Mouse (Mus musculus) liver, postnatal 0 days (tissue): ENCODE data around the gene Fbxo48. TPM values are rescaled to one million over a fixed set of nuclear protein-coding genes. Genes with fewer than 3 reads are reported as not detected.

ENCODE experiments used
- ATAC-seq: fragments of 200-750 bp; cut with Nextera tagmentation; 2 replicates; pipeline ENCODE4 v1.8.0; 2017; ENCODE audit warnings: mild to moderate bottlenecking, moderate library complexity
- DNase-seq: peaks from one replicate; pipeline ENCODE4 v3.0.0-alpha.2; 2016
- H3K27ac ChIP-seq: fragments of 300-500 bp; sonication (generic); 2 replicates; pipeline ENCODE4 v1.5.1; 2014; ENCODE audit warnings: antibody characterized with exemption, moderate library complexity, mild to moderate bottlenecking, low read depth
- H3K27me3 ChIP-seq: fragments of 300-500 bp; sonication (generic); 2 replicates; pipeline ENCODE4 v1.6.1; 2014; ENCODE audit warnings: low read length, control low read depth, mixed read lengths; ENCODE audit not compliant: insufficient read depth
- H3K36me3 ChIP-seq: fragments of 300-500 bp; sonication (generic); replicated peaks from 2 replicates; pipeline ENCODE4 v1.6.1; 2014; ENCODE audit warnings: mild to moderate bottlenecking, control low read depth, low read length, moderate library complexity, mixed read lengths; ENCODE audit not compliant: insufficient read depth
- H3K4me1 ChIP-seq: fragments of 300-500 bp; sonication (generic); 2 replicates; pipeline ENCODE4 v1.6.1; 2014; ENCODE audit warnings: antibody characterized with exemption, mild to moderate bottlenecking, control low read depth; ENCODE audit not compliant: insufficient read depth
- H3K4me2 ChIP-seq: fragments of 300-500 bp; sonication (generic); 2 replicates; pipeline ENCODE4 v1.6.1; 2014; ENCODE audit warnings: low read depth, mild to moderate bottlenecking, low read length, moderate library complexity, mixed read lengths
- H3K4me3 ChIP-seq: fragments of 300-500 bp; sonication (generic); 2 replicates; pipeline ENCODE4 v1.5.1; 2014; ENCODE audit warnings: low read depth, low read length
- H3K9ac ChIP-seq: fragments of 300-500 bp; sonication (generic); replicated peaks from 2 replicates; pipeline ENCODE4 v1.6.1; 2014; ENCODE audit warnings: mild to moderate bottlenecking, moderate library complexity
- H3K9me3 ChIP-seq: fragments of 300-500 bp; sonication (generic); 2 replicates; pipeline ENCODE4 v1.6.1; 2016; ENCODE audit warnings: mild to moderate bottlenecking, control low read depth, low read length, mixed read lengths
- CTCF ChIP-seq: sonication (generic); IDR thresholded peaks from 2 replicates; pipeline ENCODE4 v1.5.1; 2016; ENCODE audit warnings: antibody characterized with exemption, low read depth
- EP300 ChIP-seq: IDR thresholded peaks from 2 replicates; pipeline ENCODE4 v1.6.1; 2016; ENCODE audit warnings: antibody characterized with exemption, low read depth, mild to moderate bottlenecking
- WGBS: fragments of 180-500 bp; shearing (Covaris S2); extraction: QIAGEN DNeasy Blood & Tissue Kit; methylation state at CpG from one replicate; pipeline ENCODE4 v1.1.7; 2014; ENCODE audit not compliant: insufficient replicate concordance; 5-methylcytosine and 5-hydroxymethylcytosine counted together
- polyA plus RNA-seq: library from polyadenylated mRNA; unstranded; fragments of >200 nt; fragmentation: Nextera tagmentation; extraction: Ambion mirVana; gene quantifications from 2 replicates; pipeline ENCODE4 v1.2.1, GENCODE M21; 2015

Gene Fbxo48
- 0.75 TPM in 2 replicates for polyA plus RNA-seq

DNA sequence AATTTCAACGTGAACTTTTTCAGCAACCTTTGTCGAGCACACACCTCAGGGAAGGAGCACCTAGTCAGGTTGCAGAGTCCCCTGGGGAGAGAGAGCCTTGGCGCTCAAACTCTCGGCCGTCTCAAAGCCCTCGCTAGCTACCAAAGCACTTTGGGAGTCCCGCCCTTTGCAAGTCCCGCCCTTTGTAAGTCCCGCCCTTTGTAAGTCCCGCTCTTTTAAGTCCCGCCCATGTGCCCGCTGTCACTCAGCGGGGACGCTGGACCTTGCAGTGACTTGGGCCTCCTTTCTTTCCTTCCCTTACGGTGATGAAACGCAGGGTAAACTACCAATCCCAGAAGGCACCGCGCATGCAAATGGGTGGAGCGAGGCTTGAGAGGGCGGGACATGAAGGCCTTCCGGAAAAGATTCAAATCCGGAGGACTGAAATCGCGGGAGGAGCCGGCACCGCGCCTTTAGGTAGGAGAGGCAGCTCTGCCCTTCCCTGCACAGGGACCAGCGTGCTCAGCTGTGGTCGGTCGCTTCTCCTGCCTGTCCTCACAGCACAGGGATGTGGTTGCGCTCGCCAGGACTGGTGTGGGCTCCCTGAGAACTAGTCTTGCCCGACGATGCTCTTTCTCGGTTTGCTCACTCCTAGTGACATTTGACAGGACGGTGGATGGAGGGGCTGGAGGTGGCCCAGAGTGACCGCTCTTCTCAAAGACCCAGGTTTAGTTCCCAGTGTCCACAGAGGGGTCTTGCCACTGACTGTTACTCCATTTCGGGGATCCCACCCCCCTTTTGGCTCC is at the start of gene Fbxo48:
Fbxo48 (plus strand) TSS at position 400 of the 785 bp plus-strand sequence.
- Histone ChIP-seq H3K4me2 (peak within 1 kb of the TSS; percentile 89), H3K27ac (peak within 1 kb of the TSS; percentile 66), H3K27me3 (no peaks in the 10 kb centered on the region), H3K9ac (peak within 1 kb of the TSS; percentile 82), H3K4me3 (peak within 1 kb of the TSS; percentile 75), H3K36me3 (no peaks in the 10 kb centered on the region), H3K9me3 (no peaks in the 10 kb centered on the region), H3K4me1 (0 out of 2 replicates have a peak, but pooled peaks cover 9% of the 10 kb centered on the region)
- TF ChIP-seq CTCF (no peak), EP300 (peak; percentile 64; the same call in 1 of the 2 replicates)
- under 1% methylated on average over 38 of the region's 38 CpGs for WGBS
- DNase-seq = peak; percentile 97
- peak; percentile 99 for ATAC-seq

DNA sequence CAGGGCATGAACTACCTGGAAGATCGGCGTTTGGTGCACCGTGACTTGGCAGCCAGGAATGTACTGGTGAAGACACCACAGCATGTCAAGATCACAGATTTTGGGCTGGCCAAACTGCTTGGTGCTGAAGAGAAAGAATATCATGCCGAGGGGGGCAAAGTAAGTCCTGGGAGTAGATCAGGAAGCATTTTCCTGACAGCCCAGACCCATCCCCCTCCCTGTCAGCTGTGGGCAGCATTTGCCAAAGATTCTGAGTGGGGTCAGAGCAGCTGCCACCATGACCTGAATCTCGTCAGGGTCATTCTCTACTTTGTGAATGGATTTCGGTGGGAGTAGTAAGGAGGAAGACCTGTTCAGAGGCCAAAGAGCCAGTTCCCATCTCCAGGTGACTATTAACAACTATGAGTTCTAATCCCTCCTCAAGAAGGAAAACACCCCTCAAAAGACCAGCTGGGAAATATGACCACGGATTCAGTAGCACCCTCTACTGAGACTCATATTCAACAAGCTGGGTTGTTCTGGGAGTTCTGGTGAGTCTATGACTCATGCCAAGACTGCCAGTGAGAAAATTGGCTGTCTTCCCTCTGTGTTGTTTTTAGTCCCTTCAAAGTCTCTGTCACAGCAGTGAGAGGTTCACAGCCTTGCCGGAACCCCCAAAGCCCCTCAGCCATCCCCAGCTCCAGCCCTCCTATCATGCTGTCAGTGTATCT is 46.7 kb upstream of the Fbxo48 start:
- no peak for DNase-seq
- TF ChIP-seq CTCF (no peak), EP300 (no peak)
- H3K9ac ChIP-seq = no peak overlapping the region
- WGBS = 74% methylated on average over 8 of the region's 8 CpGs
- peaks cover 5% of the 10 kb centered on the region for H3K4me1 ChIP-seq
- no peaks in the 10 kb centered on the region for H3K27me3 ChIP-seq
- H3K4me2 ChIP-seq = no peak overlapping the region
- peaks cover 27% of the 10 kb centered on the region for H3K36me3 ChIP-seq
- no peak overlapping the region for H3K4me3 ChIP-seq
- no peak overlapping the region for H3K27ac ChIP-seq
- no peaks in the 10 kb centered on the region for H3K9me3 ChIP-seq
- ATAC-seq = no peak

DNA sequence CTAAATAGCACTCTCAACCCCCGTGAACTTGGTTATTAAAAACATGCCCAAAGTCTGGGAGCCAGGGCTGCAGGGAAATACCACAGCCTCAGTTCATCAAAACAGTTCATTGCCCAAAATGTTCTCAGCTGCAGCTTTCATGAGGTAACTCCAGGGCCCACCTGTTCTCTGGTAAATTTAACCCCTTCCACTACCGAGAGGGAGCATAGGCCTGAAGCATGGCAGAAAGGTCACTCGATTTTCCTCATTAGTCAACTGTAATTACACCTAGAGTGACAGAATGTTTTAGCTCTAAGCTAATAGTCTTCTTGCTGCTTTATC is 46.2 kb upstream of the Fbxo48 start:
- no peak overlapping the region for H3K4me3 ChIP-seq
- no peak overlapping the region for H3K9ac ChIP-seq
- no peak overlapping the region for H3K27ac ChIP-seq
- H3K9me3 ChIP-seq = no peaks in the 10 kb centered on the region
- ATAC-seq (no peak), DNase-seq (no peak)
- no peak overlapping the region for H3K4me2 ChIP-seq
- WGBS = 68% methylated on average over 3 of the region's 3 CpGs
- peaks cover 28% of the 10 kb centered on the region for H3K36me3 ChIP-seq
- peaks cover 5% of the 10 kb centered on the region for H3K4me1 ChIP-seq
- H3K27me3 ChIP-seq = no peaks in the 10 kb centered on the region
- TF ChIP-seq CTCF (no peak), EP300 (no peak)

DNA sequence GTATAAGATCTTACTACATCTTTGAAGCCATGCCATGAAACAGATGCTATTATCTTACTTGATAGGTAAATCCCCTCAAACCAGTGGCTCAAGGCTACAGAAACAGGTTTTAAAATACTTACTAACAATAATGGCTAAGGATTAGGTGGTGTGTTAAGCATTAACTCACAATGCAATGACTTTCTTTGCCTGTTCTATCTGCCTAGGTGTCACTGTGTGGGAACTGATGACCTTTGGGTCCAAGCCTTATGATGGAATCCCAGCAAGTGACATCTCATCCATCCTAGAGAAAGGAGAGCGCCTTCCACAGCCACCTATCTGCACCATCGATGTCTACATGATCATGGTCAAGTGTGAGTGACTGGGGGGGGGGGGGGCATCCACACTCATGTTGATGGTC is 44.6 kb upstream of the Fbxo48 start:
- Histone ChIP-seq H3K9me3 (no peaks in the 10 kb centered on the region), H3K27ac (no peak overlapping the region), H3K9ac (no peak overlapping the region), H3K4me1 (no peaks in the 10 kb centered on the region), H3K27me3 (no peaks in the 10 kb centered on the region), H3K4me3 (no peak overlapping the region), H3K36me3 (peaks cover 39% of the 10 kb centered on the region), H3K4me2 (no peak overlapping the region)
- WGBS = 79% methylated on average over 2 of the region's 2 CpGs
- no peak for DNase-seq
- no peak for ATAC-seq
- TF ChIP-seq EP300 = no peak
- TF ChIP-seq CTCF = no peak

DNA sequence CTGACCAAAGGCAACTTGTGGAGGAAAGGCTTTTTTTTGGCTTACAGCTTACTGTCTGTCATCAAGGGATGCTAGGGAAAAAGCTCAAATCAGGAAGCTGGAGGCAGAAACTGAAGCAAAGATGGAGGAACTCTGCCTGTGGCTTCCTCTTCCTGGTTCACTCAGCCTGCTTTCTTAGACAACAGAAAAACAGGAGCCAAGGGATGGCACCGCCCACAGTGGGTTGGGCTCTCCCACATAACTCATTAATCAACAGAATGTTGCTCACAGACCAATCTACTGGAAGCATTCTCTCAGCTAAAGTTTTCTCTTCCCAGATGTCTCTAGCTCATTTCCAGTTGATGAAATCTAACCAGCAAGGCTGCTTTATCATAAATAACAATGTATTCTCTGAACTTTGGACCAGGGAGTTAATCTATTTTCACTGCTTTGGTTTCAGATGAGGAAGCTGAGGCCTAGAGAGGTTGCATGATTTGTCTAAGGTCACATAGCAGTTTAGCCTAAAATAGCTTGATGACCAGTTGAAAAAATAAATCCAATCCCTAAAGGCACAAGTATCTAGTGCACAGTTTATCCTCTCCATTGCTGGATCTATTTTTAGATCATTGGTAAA is 43.6 kb upstream of the Fbxo48 start:
- Histone ChIP-seq H3K36me3 (peaks cover 38% of the 10 kb centered on the region), H3K9me3 (no peaks in the 10 kb centered on the region), H3K9ac (no peak overlapping the region), H3K4me3 (no peak overlapping the region), H3K4me1 (no peaks in the 10 kb centered on the region), H3K4me2 (no peak overlapping the region), H3K27ac (no peak overlapping the region), H3K27me3 (no peaks in the 10 kb centered on the region)
- ATAC-seq = no peak
- TF ChIP-seq EP300 (no peak), CTCF (no peak)
- no peak for DNase-seq
- WGBS = 74% methylated on average over 1 of the region's 1 CpGs

DNA sequence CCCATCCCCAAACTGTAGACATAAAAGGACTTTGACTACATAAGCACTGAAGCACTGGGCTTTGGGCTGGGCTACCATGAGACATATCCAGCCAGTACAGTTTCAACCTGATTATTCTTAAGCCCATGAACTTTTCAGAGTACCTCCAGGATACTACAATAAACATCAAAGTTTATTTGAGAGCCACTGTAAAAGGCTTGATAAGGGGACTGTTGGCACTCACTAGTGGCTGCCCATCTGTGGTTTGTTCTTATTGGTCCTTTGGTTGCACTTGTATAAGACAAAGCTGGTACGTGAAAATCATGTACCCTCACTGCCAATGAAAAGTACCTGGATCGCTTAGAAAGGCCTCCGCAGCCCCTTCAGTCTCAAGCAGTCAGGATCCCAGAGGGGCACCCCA is 36.4 kb upstream of the Fbxo48 start:
- DNase-seq (no peak), ATAC-seq (no peak)
- H3K9me3 ChIP-seq = no peaks in the 10 kb centered on the region
- no peaks in the 10 kb centered on the region for H3K27me3 ChIP-seq
- WGBS = 83% methylated on average over 3 of the region's 3 CpGs
- TF ChIP-seq CTCF = no peak
- TF ChIP-seq EP300 = no peak
- H3K9ac ChIP-seq = no peak overlapping the region
- H3K4me1 ChIP-seq = no peaks in the 10 kb centered on the region
- no peak overlapping the region for H3K4me2 ChIP-seq
- peaks cover 21% of the 10 kb centered on the region for H3K36me3 ChIP-seq
- H3K4me3 ChIP-seq = no peak overlapping the region
- no peak overlapping the region for H3K27ac ChIP-seq
